Mouse (Mus musculus): Measurements from ENCODE around the gene Umad1.
A peak's percentile ranks its signal among the peaks of the same experiment; 100 is the strongest.

Umad1 gene

GRCm38 (mm10) chr6:8370624-8371023 lies 111.5 kb downstream of the Umad1 start:
- DNase-seq, result no peak

- DNase-seq, result no peak
Observed at GRCm38 (mm10) chr6:8373051-8373450, 114.0 kb downstream of the Umad1 start.

GRCm38 (mm10) chr6:8373851-8374250 lies 114.8 kb downstream of the Umad1 start:
- peak in 1 of 2 experiments; percentile 37 for DNase-seq

GRCm38 (mm10) chr6:8374290-8374689 lies 115.2 kb downstream of the Umad1 start:
- no peak for DNase-seq

GRCm38 (mm10) chr6:8374712-8375111 lies 115.6 kb downstream of the Umad1 start:
- DNase-seq, result no peak

- no peak for DNase-seq
Observed at GRCm38 (mm10) chr6:8376351-8376750, 117.3 kb downstream of the Umad1 start.

GRCm38 (mm10) chr6:8377667-8378066 lies 118.6 kb downstream of the Umad1 start:
- DNase-seq, result no peak

- no peak for DNase-seq
Observed at GRCm38 (mm10) chr6:8389307-8389706, 130.2 kb downstream of the Umad1 start.

- no peak for DNase-seq
Observed at GRCm38 (mm10) chr6:8390296-8390695, 131.2 kb downstream of the Umad1 start.

- DNase-seq, result no peak
Observed at GRCm38 (mm10) chr6:8390935-8391334, 131.8 kb downstream of the Umad1 start.

GRCm38 (mm10) chr6:8393029-8393428 lies 133.9 kb downstream of the Umad1 start:
- DNase-seq, result no peak

GRCm38 (mm10) chr6:8394044-8394443 lies 135.0 kb downstream of the Umad1 start:
- DNase-seq, result no peak

- DNase-seq, result no peak
Observed at GRCm38 (mm10) chr6:8395061-8395460, 136.0 kb downstream of the Umad1 start.

- peak in 1 of 2 experiments; percentile 18 for DNase-seq
Observed at GRCm38 (mm10) chr6:8397252-8397651, 138.2 kb downstream of the Umad1 start.

- DNase-seq, result no peak
Observed at GRCm38 (mm10) chr6:8399710-8400109, 140.6 kb downstream of the Umad1 start.

- no peak for DNase-seq
Observed at GRCm38 (mm10) chr6:8403127-8403526, 144.0 kb downstream of the Umad1 start.

GRCm38 (mm10) chr6:8405844-8406243 lies 146.8 kb downstream of the Umad1 start:
- DNase-seq, result no peak

- DNase-seq, result no peak
Observed at GRCm38 (mm10) chr6:8408332-8408731, 149.2 kb downstream of the Umad1 start.

GRCm38 (mm10) chr6:8409865-8410264 lies 150.8 kb downstream of the Umad1 start:
- DNase-seq, result no peak

- DNase-seq, result peak; percentile 82 to 87
Observed at GRCm38 (mm10) chr6:8412845-8413598, 153.9 kb downstream of the Umad1 start.

- peak; percentile 67 to 73 for DNase-seq
Observed at GRCm38 (mm10) chr6:8414020-8414419, 154.9 kb downstream of the Umad1 start.

GRCm38 (mm10) chr6:8415823-8416222 lies 156.7 kb downstream of the Umad1 start:
- no peak for DNase-seq

GRCm38 (mm10) chr6:8416802-8417569 lies 157.9 kb downstream of the Umad1 start:
- no peak for DNase-seq
